Mouse (Mus musculus) erythroblast, adult 5-6 weeks (primary cell): ENCODE measurements around the gene Tmem258. TPM values are rescaled to one million over a fixed set of nuclear protein-coding genes. Genes with fewer than 3 reads are reported as not detected.
"Not testable (repeated sequence)": the region's sequence is repeated elsewhere in the genome, so short reads cannot be mapped to it uniquely, and the experiment has no call there.

Source experiments
- ATAC-seq: replicated peaks from 2 replicates; pipeline ENCODE4 v1.8.0; 2016; ENCODE audit warnings: moderate number of reproducible peaks, mild to moderate bottlenecking, moderate TSS enrichment, inconsistent platforms; ENCODE audit not compliant: poor library complexity, low FRiP score, severe bottlenecking
- total RNA-seq, 2 experiments: library from RNA; stranded (forward) in 1 of 2; stranded (reverse) in 1 of 2; fragments of 150-400 nt in 1 of 2; fragments of 200-764, 138-1000 nt in 1 of 2; gene quantifications; 2 replicates each; pipeline versions ENCODE4 v1.2.3 to v1.2.4; 2015 to 2017; ENCODE audit warnings: low replicate concordance in 2 of 2

Gene Tmem258
- total RNA-seq (2015; ENCODE audit: low replicate concordance): 87.8 and 120 TPM in 2 replicates
- total RNA-seq (2017; ENCODE audit: low replicate concordance): 49.7 and 60.6 TPM in 2 replicates

DNA sequence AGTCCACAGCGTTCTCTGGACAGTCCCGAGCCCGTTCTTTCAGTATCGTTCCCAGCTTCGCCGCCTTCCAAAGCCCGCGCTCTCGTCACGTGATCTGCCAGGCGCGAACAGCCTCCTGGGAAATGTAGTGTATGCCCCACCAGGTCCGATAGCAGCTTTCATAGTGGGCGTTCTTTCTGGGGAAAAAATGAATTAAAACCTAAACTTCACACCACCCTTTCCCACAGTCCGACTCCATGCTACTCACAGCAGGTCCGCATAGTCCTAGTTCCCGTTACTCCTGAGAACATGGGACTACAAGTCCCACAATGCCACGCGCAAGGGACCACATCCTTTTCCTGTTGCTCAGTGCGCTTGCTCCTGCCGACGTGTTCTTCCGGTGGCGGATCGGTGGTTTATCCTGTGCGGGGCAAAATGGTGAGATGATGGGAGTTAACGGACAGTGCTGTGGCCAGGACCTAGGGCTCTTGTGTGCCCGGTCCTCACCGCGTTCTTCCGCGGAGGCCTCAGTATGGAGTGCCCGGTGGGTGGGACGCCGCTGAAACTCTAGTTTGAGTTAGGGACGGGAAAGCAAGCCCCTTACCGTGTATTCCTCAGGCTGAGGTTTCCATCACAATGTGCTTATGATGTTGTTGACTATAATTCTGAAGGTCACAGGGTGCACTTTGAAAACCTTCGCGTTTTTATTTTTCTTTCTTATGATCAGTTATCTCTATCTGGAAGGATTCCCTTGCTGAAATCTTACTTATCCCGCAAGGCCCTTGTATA is at the start of gene Tmem258, which contains the start of gene Fen1:
TSS of gene Tmem258 (plus strand) at position 167 of the 768 bp plus-strand sequence.
TSS of gene Fen1 (minus strand) at position 322 of the 768 bp plus-strand sequence.
- ATAC-seq: peak; percentile 85

GRCm38 (mm10) chr19:10157725-10158124 is 46.1 kb upstream of the Tmem258 start:
- no peak for ATAC-seq

DNA sequence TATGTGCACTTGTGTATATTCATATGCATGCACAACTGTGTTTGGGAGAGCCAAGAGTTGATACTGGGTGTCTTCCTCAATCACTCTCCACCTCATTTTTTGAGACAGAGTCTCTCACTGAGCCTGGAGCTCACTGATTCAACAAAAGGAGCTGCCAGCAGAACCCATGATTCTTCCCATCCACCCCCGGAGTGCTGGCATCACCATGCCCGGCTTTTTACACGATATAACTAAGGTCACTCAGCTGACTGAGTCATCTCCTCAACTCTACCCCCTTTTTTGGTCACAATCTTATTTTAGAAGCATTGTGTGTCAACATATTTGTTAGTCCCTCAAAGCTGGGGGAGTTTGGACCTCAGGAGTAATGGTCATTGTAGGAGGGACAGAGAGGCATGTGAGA is 39.9 kb upstream of the Tmem258 start:
- ATAC-seq: no peak

DNA sequence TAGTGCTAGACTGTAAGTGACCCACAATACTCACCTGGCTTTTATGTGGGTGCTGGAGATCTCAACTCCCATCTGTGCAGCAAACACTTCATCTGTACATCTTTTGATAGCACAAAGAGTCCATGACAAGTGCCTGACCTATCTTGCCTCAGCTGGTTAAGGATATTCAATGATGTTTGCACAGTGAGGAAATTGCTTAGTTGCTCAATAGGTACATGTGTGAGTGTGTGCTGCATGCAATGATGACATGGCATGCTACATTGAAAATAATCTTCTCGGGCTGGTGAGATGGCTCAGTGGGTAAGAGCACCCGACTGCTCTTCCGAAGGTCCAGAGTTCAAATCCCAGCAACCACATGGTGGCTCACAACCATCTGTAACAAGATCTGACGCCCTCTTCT is 37.9 kb upstream of the Tmem258 start:
- ATAC-seq: not testable (repeated sequence)

GRCm38 (mm10) chr19:10167112-10167511 is 36.7 kb upstream of the Tmem258 start:
- ATAC-seq: no peak

GRCm38 (mm10) chr19:10167951-10168350 is 35.9 kb upstream of the Tmem258 start:
- no peak for ATAC-seq

DNA sequence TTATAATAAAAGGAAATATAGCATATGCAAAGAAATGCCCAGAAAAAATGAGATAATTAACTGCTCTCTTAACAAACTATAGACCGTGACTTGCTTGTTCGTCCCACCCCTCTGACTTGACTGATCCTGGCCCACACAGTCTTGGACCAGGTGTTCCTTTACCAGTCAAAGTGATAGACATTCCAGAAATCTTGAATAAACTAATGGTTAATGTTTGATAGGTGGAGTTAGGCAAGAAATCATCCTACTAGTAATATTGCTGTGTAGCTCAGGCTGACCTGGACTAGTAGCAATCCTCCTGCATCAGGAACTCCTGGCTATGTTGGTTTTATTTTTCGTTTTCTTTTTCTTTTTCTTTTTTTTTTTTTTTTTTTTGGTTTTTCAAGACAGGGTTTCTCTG is 35.4 kb upstream of the Tmem258 start:
- no peak for ATAC-seq

- no peak for ATAC-seq
These were observed 34.6 kb upstream of the Tmem258 start for GRCm38 (mm10) chr19:10169179-10169578.

GRCm38 (mm10) chr19:10169692-10170330 is 34.0 kb upstream of the Tmem258 start:
- ATAC-seq: not testable (repeated sequence)

DNA sequence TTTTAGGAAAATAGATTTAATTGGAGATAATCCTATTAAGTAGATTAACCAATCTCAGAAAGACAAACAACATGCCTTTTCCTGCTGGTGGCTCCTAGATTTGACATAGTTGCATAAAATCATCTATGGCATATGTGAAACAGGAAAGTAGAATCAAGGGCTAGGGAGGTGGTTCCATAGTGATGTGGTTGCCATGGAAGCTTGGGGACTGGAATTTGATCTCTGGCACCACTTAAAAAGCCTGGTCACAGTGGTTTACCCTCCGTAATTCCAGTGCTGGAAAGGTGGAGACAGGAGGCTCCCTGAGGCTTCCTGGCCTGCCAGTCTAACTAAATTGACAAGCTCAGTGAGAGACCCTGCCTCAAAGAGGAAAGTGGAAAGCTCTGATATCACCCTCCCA is 33.3 kb upstream of the Tmem258 start:
- no peak for ATAC-seq

GRCm38 (mm10) chr19:10171359-10171758 is 32.5 kb upstream of the Tmem258 start:
- no peak for ATAC-seq

GRCm38 (mm10) chr19:10171846-10172245 is 32.0 kb upstream of the Tmem258 start:
- no peak for ATAC-seq

DNA sequence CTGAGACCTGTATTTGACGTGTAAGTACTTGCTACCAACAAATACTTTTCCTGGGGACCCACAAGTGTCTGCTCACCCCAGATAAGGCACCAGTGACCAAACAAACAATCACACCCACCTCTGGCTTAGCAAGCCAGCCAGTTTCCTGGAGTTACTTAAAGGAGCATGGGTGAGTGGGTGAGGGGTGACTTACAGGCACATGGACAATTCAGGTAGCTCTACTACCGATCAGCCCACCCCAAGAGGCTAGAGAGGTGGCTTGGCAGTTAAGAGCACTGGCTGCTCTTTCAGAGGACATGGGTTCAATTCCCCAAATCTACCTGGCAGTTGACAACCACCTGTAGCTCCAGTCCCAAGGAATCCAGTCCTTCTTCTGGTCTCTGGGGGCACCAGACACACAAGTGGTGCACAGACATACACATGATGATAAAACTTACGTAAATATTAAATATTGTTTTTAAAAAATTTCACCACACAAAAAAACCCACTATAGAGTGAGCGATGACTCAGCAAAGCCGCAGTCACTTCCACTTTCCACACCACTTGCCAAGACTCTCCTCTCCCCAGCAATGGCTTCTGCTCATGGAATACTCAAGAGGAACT is 30.6 kb upstream of the Tmem258 start:
- ATAC-seq: peak; percentile 92

GRCm38 (mm10) chr19:10173844-10174539 is 29.8 kb upstream of the Tmem258 start:
- ATAC-seq: peak; percentile 48

GRCm38 (mm10) chr19:10174956-10175355 is 28.9 kb upstream of the Tmem258 start:
- no peak for ATAC-seq

- no peak for ATAC-seq
These were observed 27.3 kb upstream of the Tmem258 start for GRCm38 (mm10) chr19:10176477-10176876.

DNA sequence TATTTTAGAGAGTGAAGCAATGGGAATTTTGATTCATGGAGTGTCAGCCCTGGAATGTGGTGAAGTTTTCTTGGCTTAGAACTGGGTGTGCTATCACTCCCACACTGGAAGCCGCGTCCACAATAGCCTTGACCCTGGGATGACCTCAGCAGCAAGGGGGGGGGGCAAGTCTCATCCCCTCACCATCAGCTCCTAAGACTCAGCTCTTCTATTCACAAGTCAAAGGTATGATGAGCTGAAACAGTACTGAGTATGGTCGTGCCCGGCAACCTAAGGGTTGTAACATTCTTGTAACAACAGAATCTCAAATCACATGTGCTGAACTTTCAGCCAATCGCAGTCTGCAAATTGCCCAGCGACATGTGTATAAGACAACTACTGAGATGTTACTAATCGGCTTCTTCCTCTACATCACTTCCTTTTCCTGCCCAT is 26.9 kb upstream of the Tmem258 start:
- no peak for ATAC-seq

DNA sequence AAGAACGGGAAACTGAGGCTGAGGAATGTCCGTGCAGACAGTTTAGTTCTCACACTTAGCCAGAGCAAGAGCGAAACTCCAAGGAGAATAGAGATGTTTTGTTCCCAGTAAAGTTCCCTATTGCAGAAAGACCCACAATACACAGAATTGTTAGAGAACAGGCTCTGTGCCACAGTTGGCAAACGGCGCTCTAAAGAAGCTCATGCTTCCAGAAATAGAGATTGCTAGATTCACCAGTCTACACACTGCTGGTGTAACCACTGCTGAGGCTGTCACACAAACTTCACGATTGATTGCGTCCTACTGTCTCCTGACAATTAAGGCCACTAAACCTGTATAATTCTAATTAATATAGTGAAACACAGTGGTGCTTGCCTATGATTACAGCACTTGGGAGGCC is 22.6 kb upstream of the Tmem258 start:
- no peak for ATAC-seq

- peak; percentile 68 for ATAC-seq
These were observed 21.7 kb upstream of the Tmem258 start for GRCm38 (mm10) chr19:10182142-10182541.

DNA sequence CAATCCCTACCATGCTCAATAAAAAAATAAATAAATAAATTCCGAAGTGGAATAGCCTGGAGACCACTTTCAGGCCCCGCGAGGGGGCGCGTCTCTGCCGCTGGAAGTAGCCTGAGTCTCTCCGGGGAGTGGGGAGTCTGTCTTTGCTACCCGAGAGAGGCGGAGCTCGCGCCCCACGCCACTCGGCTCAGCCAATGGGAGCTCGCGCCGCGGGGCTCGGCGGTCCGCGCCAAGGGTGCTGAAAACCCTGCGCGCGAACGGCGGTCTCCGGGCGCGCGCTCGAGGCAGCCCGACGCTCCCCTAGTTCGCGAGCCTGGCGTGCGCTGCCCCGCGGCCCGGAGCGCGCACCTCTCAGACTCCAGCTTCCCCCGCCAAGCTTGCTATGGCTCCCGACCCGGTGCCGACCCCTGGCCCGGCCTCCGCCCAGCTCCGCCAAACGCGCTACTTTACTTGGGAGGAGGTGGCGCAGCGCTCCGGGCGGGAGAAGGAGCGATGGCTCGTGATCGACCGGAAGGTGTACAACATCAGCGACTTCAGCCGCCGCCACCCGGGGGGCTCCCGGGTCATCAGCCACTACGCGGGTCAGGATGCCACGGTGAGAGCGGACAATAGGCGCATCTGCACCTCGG is 21.0 kb upstream of the Tmem258 start, which contains the start of gene Fads1:
TSS of gene Fads1 (plus strand) at position 219 of the 629 bp plus-strand sequence.
- peak; percentile 89 for ATAC-seq
